Mouse (Mus musculus) mesoderm, embryonic 11.5 days (tissue): ENCODE results near the gene Olfr767.
"Not testable (repeated sequence)": the region's sequence is repeated elsewhere in the genome, so short reads cannot be mapped to it uniquely, and the experiment has no call there.

Source experiments
- DNase-seq: peaks from one replicate; pipeline ENCODE4 v3.0.0-alpha.2; 2012; ENCODE audit warnings: low read depth, low spot score

Olfr767 gene

GRCm38 (mm10) chr10:129082810-129083209, at the start of gene Olfr767:
TSS of gene Olfr767 (minus strand) at chr10:129082910.
- DNase-seq = not testable (repeated sequence)

DNA sequence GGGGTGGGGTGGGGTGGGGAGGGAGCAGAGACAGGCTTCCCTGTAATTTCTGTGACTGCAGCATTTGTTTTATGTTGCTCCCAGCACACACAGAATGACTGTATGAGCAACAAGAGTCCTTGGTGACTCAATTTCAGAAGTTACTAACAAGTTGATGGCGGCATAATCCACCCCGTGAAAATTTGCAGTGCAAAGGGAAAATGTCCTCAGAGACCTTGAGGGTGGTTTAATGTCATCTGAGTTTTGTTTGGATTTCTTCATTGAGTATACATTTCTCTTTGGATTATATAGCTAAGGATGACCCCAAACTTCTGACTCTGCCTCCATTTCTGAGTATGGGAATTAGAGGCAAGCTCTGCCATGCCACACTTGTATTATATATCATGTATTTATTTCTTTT, 35.1 kb upstream of the Olfr767 start, which contains the start of gene Olfr769:
Olfr769 (minus strand) TSS at position 101 of the 400 bp plus-strand sequence.
- DNase-seq = no peak

GRCm38 (mm10) chr10:129115146-129115545, 32.4 kb upstream of the Olfr767 start:
- DNase-seq = no peak

DNA sequence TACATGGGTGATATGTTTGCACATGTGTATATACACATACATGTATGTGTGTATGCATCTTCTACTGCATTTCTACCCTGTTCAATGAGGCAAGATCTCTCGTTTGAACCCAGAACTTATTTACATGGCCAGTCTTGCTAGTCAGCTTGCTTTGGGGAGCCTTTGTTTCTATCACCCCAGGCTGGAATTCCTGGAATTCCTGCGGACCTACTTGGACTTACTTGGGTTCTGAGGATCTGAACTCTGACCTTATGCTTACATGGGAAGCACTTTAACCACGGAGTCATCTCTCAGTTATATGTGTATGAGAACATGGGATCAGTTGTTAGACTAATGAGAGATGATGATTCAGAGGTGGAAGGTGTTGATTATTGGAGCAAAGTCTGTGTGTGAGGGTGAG, 18.5 kb upstream of the Olfr767 start:
- peak; percentile 6 for DNase-seq

DNA sequence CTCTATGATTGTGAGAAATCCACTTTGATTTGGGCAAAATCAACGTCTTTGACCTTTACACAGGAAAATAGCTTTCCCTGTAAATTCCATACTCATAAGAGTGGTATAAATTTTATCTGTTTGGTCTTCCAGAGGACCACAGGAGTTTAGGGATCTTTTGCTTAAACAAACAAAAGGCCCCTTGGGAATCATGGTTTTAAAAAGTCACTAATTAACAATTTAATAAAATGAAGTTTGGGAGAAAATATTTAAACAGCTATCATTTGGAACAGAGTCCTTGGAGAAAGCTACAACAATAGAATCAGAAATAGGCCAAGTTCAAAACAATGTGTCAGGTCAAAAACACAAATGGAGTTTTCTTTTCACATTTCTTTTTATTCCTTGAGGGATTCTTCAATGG, 16.6 kb upstream of the Olfr767 start, which contains the start of gene Olfr768:
Olfr768 (minus strand) TSS at position 101 of the 400 bp plus-strand sequence.
- DNase-seq = no peak

DNA sequence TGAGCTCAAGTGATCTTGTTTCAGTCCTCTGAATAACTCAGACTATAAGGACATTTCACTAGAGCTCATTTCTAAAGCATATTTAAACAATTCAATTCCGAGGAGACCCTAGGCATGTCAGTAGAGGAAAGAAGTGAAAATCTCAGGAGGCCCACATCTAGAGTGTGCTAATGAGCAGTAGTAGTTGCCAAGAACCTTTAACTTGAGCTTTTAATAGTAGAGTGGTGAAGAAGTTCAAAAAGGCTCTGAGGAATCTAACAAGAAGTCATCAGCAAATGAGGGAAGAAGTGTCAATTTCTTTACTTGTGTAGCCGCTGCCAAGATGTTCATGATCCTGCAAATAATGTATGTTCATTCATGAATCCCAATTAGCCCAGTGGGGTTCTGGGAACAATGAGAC, 13.8 kb downstream of the Olfr767 start, which contains the start of gene Olfr766-ps1:
Olfr766-ps1 (minus strand) TSS at position 101 of the 400 bp plus-strand sequence.
- no peak for DNase-seq

DNA sequence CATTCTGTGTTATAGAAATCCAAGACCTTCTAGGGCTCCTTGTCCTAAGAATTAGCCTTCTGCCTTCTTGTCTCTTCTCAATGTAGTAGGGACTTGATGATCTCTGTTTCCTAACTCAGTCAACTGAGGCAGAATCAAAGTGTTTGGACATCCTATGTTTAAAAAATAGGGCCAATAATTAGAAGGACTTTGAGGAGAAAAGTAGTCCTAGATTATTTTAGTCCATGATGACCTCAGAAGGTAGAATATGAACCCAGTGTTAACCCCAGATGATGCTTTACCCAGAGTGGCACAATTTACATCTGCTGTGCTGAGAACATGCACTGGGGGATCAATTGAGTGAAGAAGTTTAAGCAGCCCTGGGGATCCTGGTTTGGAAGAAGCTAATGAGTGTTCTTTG, 32.8 kb downstream of the Olfr767 start, which contains the start of gene Olfr765:
Olfr765 (minus strand) TSS at position 101 of the 400 bp plus-strand sequence.
- not testable (repeated sequence) for DNase-seq

- DNase-seq = no peak
These were observed 42.9 kb downstream of the Olfr767 start, which contains the start of gene Olfr764-ps1 for GRCm38 (mm10) chr10:129039796-129040195. TSS of gene Olfr764-ps1 (minus strand) at chr10:129039896.

- DNase-seq = no peak
These were observed 54.4 kb downstream of the Olfr767 start for GRCm38 (mm10) chr10:129028343-129028742.

DNA sequence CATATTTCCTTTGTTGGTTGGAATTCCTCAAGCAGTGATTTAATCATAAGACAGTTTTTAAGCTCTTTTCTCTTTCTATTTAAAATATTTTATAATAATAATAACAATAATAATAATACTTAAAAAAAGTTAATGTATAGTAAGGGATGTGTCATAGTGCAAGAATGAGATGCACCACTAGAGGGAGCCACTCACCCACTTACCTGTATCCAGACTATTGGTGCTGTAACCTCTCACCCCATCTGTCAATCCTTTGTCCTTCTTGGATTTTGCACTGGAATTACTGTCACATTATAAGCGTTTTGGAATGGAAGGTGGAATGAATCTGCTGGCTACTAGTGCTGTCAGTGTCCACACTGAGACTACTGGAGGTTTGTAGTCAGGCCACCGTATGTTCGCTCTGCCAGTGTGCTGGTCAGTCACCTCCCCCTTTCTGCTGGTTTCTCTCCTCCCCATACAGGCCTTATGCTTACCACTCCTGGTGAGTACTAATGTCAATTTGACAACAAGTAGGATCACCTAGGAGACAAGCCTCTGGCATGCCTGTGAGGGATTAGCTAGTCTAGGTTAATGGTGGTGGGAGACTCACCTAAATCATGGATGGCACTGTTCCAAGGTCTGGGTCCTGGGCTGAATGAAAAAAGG, 56.6 kb downstream of the Olfr767 start:
- DNase-seq = peak; percentile 65
